29 mouse cellular contexts compared by ENCODE assay signal in the genomic region with DNA sequence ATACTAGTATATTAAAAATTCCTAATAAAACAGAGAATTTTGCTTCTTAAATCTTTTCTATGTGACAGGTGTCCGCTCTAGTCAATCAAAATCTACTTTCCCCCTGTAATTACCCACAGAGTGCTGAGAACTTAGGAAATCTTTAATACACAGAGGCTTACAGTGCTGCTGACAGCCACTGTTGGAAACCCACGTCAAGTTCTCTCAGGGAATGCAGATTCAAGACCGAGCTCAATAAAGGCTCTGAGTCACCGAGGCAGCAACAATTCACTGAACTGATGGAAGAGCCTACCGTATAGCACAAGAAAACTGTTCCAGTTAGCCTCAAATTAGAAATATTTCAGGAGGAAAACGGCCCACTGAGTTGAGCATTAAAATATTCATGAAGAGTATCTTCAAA. TPM values are rescaled to one million over a fixed set of nuclear protein-coding genes. Genes with fewer than 3 reads are reported as not detected.
A peak's percentile ranks its signal among the peaks of the same experiment; 100 is the strongest.
DNase-seq lines count a peak whose midpoint lies in the region; ATAC-seq and TF ChIP-seq lines count a peak whose summit lies in the region.
"Had no signal": no experiment of that assay in that cellular context is flagged by ENCODE, and none has a peak within 500 bp of the region (broad histone marks: within the 10 kb centered on the region; RNA-seq: fewer than 3 reads in every experiment).

No protein-coding gene starts in this region.

- no peak for TF ChIP-seq CTCF in midbrain, postnatal 0 days (IDR thresholded peaks at IDR 0.05)

- WGBS in heart, embryonic 12.5 days = 72% methylated on average over 6 of the region's 6 CpGs
- 51% methylated on average over 6 of the region's 6 CpGs for whole genome bisulfite sequencing in midbrain, embryonic 16.5 days
- WGBS in midbrain, postnatal 0 days = 47% methylated on average over 6 of the region's 6 CpGs
- 28% methylated on average over 6 of the region's 6 CpGs for WGBS in forebrain, embryonic 14.5 days

- H3K9ac ChIP-seq in heart, embryonic 12.5 days = no peak overlapping the region
- no peak overlapping the region for H3K9ac ChIP-seq in midbrain, embryonic 16.5 days (ENCODE audit: low read depth, low read length)
- H3K9ac ChIP-seq in midbrain, postnatal 0 days (replicated peaks; ENCODE audit: low read length, poor library complexity, severe bottlenecking) = no peak overlapping the region
- no peak overlapping the region for H3K9ac ChIP-seq in forebrain, embryonic 14.5 days (ENCODE audit: low read length)
- H3K9ac ChIP-seq: embryonic facial prominence, embryonic 13.5 days; hindbrain, embryonic 13.5 days; limb, embryonic 12.5 days; liver, embryonic 15.5 days; lung, embryonic 14.5 days; neural tube, embryonic 12.5 days had no signal

- no peak overlapping the region for H3K27ac ChIP-seq in heart, embryonic 12.5 days (ENCODE audit: poor library complexity, severe bottlenecking)
- no peak overlapping the region for H3K27ac ChIP-seq in midbrain, embryonic 16.5 days (ENCODE audit: low read length)
- H3K27ac ChIP-seq in midbrain, postnatal 0 days (ENCODE audit: low read depth, low read length) = no peak overlapping the region
- H3K27ac ChIP-seq in forebrain, embryonic 14.5 days (ENCODE audit: low read depth, low read length) = peak overlapping the region; percentile 70
- H3K27ac ChIP-seq: embryonic facial prominence, embryonic 13.5 days; kidney, postnatal 0 days; limb, embryonic 12.5 days; liver, embryonic 15.5 days; neural tube, embryonic 12.5 days had no signal

- no peak overlapping the region for H3K4me3 ChIP-seq in heart, embryonic 12.5 days
- H3K4me3 ChIP-seq in midbrain, embryonic 16.5 days (ENCODE audit: low read depth, low read length) = no peak overlapping the region
- no peak overlapping the region for H3K4me3 ChIP-seq in midbrain, postnatal 0 days (ENCODE audit: low read depth, low read length)
- no peak overlapping the region for H3K4me3 ChIP-seq in forebrain, embryonic 14.5 days (ENCODE audit: low read depth, low read length)
- H3K4me3 ChIP-seq: embryonic facial prominence, embryonic 13.5 days; hindbrain, embryonic 13.5 days; limb, embryonic 12.5 days; liver, embryonic 15.5 days; myocyte; neural tube, embryonic 12.5 days had no signal

- no peaks in the 10 kb centered on the region for H3K9me3 ChIP-seq in heart, embryonic 12.5 days (replicated peaks)
- no peaks in the 10 kb centered on the region for H3K9me3 ChIP-seq in midbrain, embryonic 16.5 days (replicated peaks; ENCODE audit: control insufficient read depth, low read length, poor library complexity, severe bottlenecking)
- no peaks in the 10 kb centered on the region for H3K9me3 ChIP-seq in midbrain, postnatal 0 days (ENCODE audit: low read length)
- H3K9me3 ChIP-seq in forebrain, embryonic 14.5 days (replicated peaks; ENCODE audit: control insufficient read depth, low read length) = no peaks in the 10 kb centered on the region
- H3K9me3 ChIP-seq: embryonic facial prominence, embryonic 13.5 days; hindbrain, embryonic 13.5 days; limb, embryonic 12.5 days; liver, embryonic 15.5 days; neural tube, embryonic 12.5 days had no signal

- DNase-seq in heart, adult 11 months = peak; percentile 23
- DNase-seq in midbrain, postnatal 0 days (ENCODE audit: low spot score) = no peak
- DNase-seq in forebrain, embryonic 14.5 days (ENCODE audit: low spot score) = peak; percentile 71
- DNase-seq in lung, postnatal 14 days = no peak
- DNase-seq in cerebellum, postnatal 14 days = no peak
- DNase-seq: adrenal gland, adult 2 months; adrenal gland, postnatal 36 days; embryo, embryonic 11 days; gastrocnemius, postnatal 25 days; heart, adult 18-20 months; heart, postnatal 4 days; kidney, adult 8-10 months; kidney, postnatal 4 days; layer of hippocampus, adult 9-11 months; lung, embryonic 14.5 days; thymus, adult 2 months; thymus, postnatal 36 days had no signal

- ATAC-seq in heart, embryonic 12.5 days (ENCODE audit: insufficient number of reproducible peaks, low FRiP score) = no peak
- ATAC-seq in midbrain, embryonic 16.5 days = 0 out of 2 replicates have a peak, but pooled peaks have one; percentile 34
- no peak for ATAC-seq in midbrain, postnatal 0 days (ENCODE audit: low FRiP score)
- ATAC-seq in forebrain, embryonic 14.5 days = peak; percentile 64
- ATAC-seq: activated CD4-positive, CD25-positive, alpha-beta regulatory T cell, adult 4 months; intestine, embryonic 16.5 days had no signal

- H3K4me2 ChIP-seq in heart, embryonic 12.5 days = no peak overlapping the region
- H3K4me2 ChIP-seq in midbrain, embryonic 16.5 days (ENCODE audit: low read length) = no peak overlapping the region
- no peak overlapping the region for H3K4me2 ChIP-seq in midbrain, postnatal 0 days (ENCODE audit: low read depth, low read length, poor library complexity, severe bottlenecking)
- H3K4me2 ChIP-seq in forebrain, embryonic 14.5 days (ENCODE audit: low read length) = no peak overlapping the region
- H3K4me2 ChIP-seq: embryonic facial prominence, embryonic 13.5 days; heart, embryonic 11.5 days; hindbrain, embryonic 13.5 days; limb, embryonic 12.5 days; liver, embryonic 15.5 days; lung, embryonic 14.5 days; neural tube, embryonic 12.5 days had no signal

- no peaks in the 10 kb centered on the region for H3K36me3 ChIP-seq in heart, embryonic 12.5 days
- 0 out of 2 replicates have a peak, but pooled peaks cover 5% of the 10 kb centered on the region for H3K36me3 ChIP-seq in midbrain, embryonic 16.5 days (ENCODE audit: control insufficient read depth, insufficient read depth, low read length)
- H3K36me3 ChIP-seq in midbrain, postnatal 0 days (ENCODE audit: insufficient read depth, low read length) = peaks cover 6% of the 10 kb centered on the region; the same call in 1 of the 2 replicates
- H3K36me3 ChIP-seq in forebrain, embryonic 14.5 days (ENCODE audit: control insufficient read depth, insufficient read depth, low read length) = 0 out of 2 replicates have a peak, but pooled peaks cover 6% of the 10 kb centered on the region
- H3K36me3 ChIP-seq: embryonic facial prominence, embryonic 13.5 days; limb, embryonic 12.5 days; neural tube, embryonic 12.5 days had no signal

- no peaks in the 10 kb centered on the region for H3K27me3 ChIP-seq in heart, embryonic 12.5 days (replicated peaks)
- no peaks in the 10 kb centered on the region for H3K27me3 ChIP-seq in midbrain, embryonic 16.5 days (ENCODE audit: control insufficient read depth, insufficient read depth, low read depth, low read length)
- H3K27me3 ChIP-seq in midbrain, postnatal 0 days (ENCODE audit: insufficient read depth, low read length) = no peaks in the 10 kb centered on the region
- no peaks in the 10 kb centered on the region for H3K27me3 ChIP-seq in forebrain, embryonic 14.5 days (replicated peaks; ENCODE audit: control insufficient read depth, insufficient read depth, low read length)
- H3K27me3 ChIP-seq: embryonic facial prominence, embryonic 13.5 days; hindbrain, embryonic 13.5 days; limb, embryonic 12.5 days; liver, embryonic 15.5 days; neural tube, embryonic 12.5 days had no signal

- H3K4me1 ChIP-seq in heart, embryonic 12.5 days (replicated peaks) = peaks cover 11% of the 10 kb centered on the region; the same call in 1 of the 2 replicates
- H3K4me1 ChIP-seq in midbrain, embryonic 16.5 days (ENCODE audit: control insufficient read depth, insufficient read depth, low read length) = peaks cover 3% of the 10 kb centered on the region; the same call in 1 of the 2 replicates
- no peaks in the 10 kb centered on the region for H3K4me1 ChIP-seq in midbrain, postnatal 0 days (ENCODE audit: insufficient read depth, low read length)
- peaks cover 15% of the 10 kb centered on the region for H3K4me1 ChIP-seq in forebrain, embryonic 14.5 days (ENCODE audit: control insufficient read depth, insufficient read depth, low read length)
- H3K4me1 ChIP-seq: limb, embryonic 12.5 days; neural tube, embryonic 12.5 days had no signal

RNA-seq across cellular contexts. Expression of a gene that starts 33.4 kb away (rescaled TPM):
- polyA plus RNA-seq in heart, embryonic 12.5 days (2016; fragmentation: Nextera tagmentation; extraction: Ambion mirVana) = 93.7 and 97.0 TPM in 2 replicates
- polyA plus RNA-seq in midbrain, embryonic 16.5 days (2015; fragmentation: Nextera tagmentation; extraction: Ambion mirVana) = 39.8 and 43.2 TPM in 2 replicates
- total RNA-seq in midbrain, postnatal 0 days (2014; rRNA removed) = 34.4 and 39.8 TPM in 2 replicates
- 25.4 and 25.6 TPM in 2 replicates for polyA plus RNA-seq in midbrain, postnatal 0 days (2015; fragmentation: Nextera tagmentation; extraction: Ambion mirVana)
- polyA plus RNA-seq in forebrain, embryonic 14.5 days (2014; fragmentation: Nextera tagmentation; extraction: Ambion mirVana) = 107 and 112 TPM in 2 replicates

Comparison
In these comparisons a context has a peak if more than half of its experiments do, and no peak if none do; other contexts are left out.
1. ATAC-seq: peak in midbrain, embryonic 16.5 days (single experiment) and forebrain, embryonic 14.5 days (single experiment); none in heart, embryonic 12.5 days (single experiment) and midbrain, postnatal 0 days (single experiment).
2. DNase-seq: peak in heart, adult 11 months (single experiment) and forebrain, embryonic 14.5 days (single experiment); none in midbrain, postnatal 0 days (single experiment), lung, postnatal 14 days (single experiment) and cerebellum, postnatal 14 days (0 of 2).